Mouse (Mus musculus) frontal cortex, postnatal 25 days (tissue): ENCODE measurements around the gene Sntb2.

Source experiments
- DNase-seq, 2 experiments: peaks; one replicate each; pipeline ENCODE4 v3.0.0; 2022; ENCODE audit warnings: low spot score in 2 of 2

The Sntb2 gene

GRCm38 (mm10) chr8:106929155-106929913 lies 6.2 kb upstream of the Sntb2 start:
- DNase-seq, result no peak

GRCm38 (mm10) chr8:106929921-106930320 lies 5.6 kb upstream of the Sntb2 start:
- no peak for DNase-seq

GRCm38 (mm10) chr8:106932376-106933065 lies 3.0 kb upstream of the Sntb2 start:
- DNase-seq, result no peak

- no peak for DNase-seq
These were observed 1.9 kb upstream of the Sntb2 start for GRCm38 (mm10) chr8:106933506-106934143.

- no peak for DNase-seq
These were observed 1.1 kb upstream of the Sntb2 start for GRCm38 (mm10) chr8:106934226-106934977.

GRCm38 (mm10) chr8:106935899-106936477 lies 438 bp downstream of the Sntb2 start:
- peak; percentile 19 to 28 for DNase-seq

GRCm38 (mm10) chr8:106936478-106937051 lies 1.0 kb downstream of the Sntb2 start:
- peak in 1 of 2 experiments; percentile 17 for DNase-seq

GRCm38 (mm10) chr8:106937081-106937800 lies 1.7 kb downstream of the Sntb2 start:
- DNase-seq, result no peak

GRCm38 (mm10) chr8:106941806-106942205 lies 6.3 kb downstream of the Sntb2 start:
- no peak for DNase-seq

- DNase-seq, result no peak
These were observed 8.4 kb downstream of the Sntb2 start for GRCm38 (mm10) chr8:106943874-106944418.

- no peak for DNase-seq
These were observed 9.2 kb downstream of the Sntb2 start for GRCm38 (mm10) chr8:106944756-106945155.

GRCm38 (mm10) chr8:106948678-106949243 lies 13.2 kb downstream of the Sntb2 start:
- no peak for DNase-seq

GRCm38 (mm10) chr8:106951707-106952106 lies 16.2 kb downstream of the Sntb2 start:
- DNase-seq, result no peak

- DNase-seq, result no peak
These were observed 18.0 kb downstream of the Sntb2 start for GRCm38 (mm10) chr8:106953571-106953970.

- no peak for DNase-seq
These were observed 21.5 kb downstream of the Sntb2 start for GRCm38 (mm10) chr8:106957086-106957485.

- no peak for DNase-seq
These were observed 22.7 kb downstream of the Sntb2 start for GRCm38 (mm10) chr8:106958212-106958611.

GRCm38 (mm10) chr8:106959626-106960025 lies 24.1 kb downstream of the Sntb2 start:
- no peak for DNase-seq

- DNase-seq, result no peak
These were observed 26.8 kb downstream of the Sntb2 start for GRCm38 (mm10) chr8:106962322-106962721.

- DNase-seq, result no peak
These were observed 27.8 kb downstream of the Sntb2 start for GRCm38 (mm10) chr8:106963365-106963764.

GRCm38 (mm10) chr8:106964573-106964972 lies 29.0 kb downstream of the Sntb2 start:
- no peak for DNase-seq
